ENCODE assay signal across 8 mouse cellular contexts in the genomic region with DNA sequence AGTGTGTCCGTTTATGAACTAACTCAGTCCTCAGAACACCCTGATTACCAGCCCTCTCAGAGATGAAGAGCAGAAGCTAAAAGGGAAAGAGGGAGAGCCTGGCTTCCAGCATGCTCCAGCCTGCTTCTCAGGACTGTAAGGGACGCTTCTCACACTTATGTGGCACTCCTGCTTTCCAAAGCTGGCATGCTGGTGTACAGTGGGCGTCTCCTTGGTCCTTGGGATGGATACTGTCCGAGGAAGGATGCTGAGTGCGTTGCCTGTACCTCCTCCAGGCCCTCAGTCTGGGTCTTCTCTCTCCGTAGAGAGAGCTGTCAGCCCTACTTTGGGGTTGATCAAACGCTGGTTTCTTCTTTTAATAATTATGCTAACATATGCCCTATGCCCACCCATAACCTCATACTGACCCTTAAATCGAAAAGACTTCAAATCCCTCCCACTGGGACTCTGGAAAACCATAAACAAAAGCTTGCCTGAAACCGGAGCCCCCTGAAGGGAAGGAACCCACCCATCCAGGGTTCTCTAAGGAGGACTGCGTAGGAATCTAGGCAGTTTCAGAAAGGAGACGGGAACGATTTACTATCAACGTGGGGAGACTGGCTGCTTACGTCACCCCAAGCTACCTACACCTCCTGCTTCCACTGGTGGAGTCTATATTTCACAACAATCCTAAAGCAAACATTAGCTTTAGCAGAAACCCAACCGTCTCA. TPM values are rescaled to one million over a fixed set of nuclear protein-coding genes. Genes with fewer than 3 reads are reported as not detected.
A peak's percentile ranks its signal among the peaks of the same experiment; 100 is the strongest.
DNase-seq lines count a peak whose midpoint lies in the region; ATAC-seq and TF ChIP-seq lines count a peak whose summit lies in the region.

No protein-coding gene starts in this region.

- peaks cover 3% of the 10 kb centered on the region; the same call in 1 of the 2 replicates for H3K4me1 ChIP-seq in kidney, postnatal 0 days (replicated peaks; ENCODE audit: insufficient read depth, low read length)
- peaks cover 23% of the 10 kb centered on the region for H3K4me1 ChIP-seq in forebrain, embryonic 13.5 days
- H3K4me1 ChIP-seq in hindbrain, postnatal 0 days (ENCODE audit: insufficient read depth, low read length) = peaks cover 7% of the 10 kb centered on the region; the same call in 1 of the 2 replicates

- no peaks in the 10 kb centered on the region for H3K36me3 ChIP-seq in kidney, postnatal 0 days (ENCODE audit: insufficient read depth, low read length)
- peaks cover 17% of the 10 kb centered on the region; the same call in 1 of the 2 replicates for H3K36me3 ChIP-seq in forebrain, embryonic 13.5 days (ENCODE audit: poor library complexity, severe bottlenecking)
- no peaks in the 10 kb centered on the region for H3K36me3 ChIP-seq in hindbrain, postnatal 0 days (ENCODE audit: insufficient read depth, low read length)
- peaks cover 7% of the 10 kb centered on the region for H3K36me3 ChIP-seq in myocyte (ENCODE audit: control insufficient read depth, insufficient read depth)

- 38% methylated on average over 15 of the region's 15 CpGs for WGBS in kidney, postnatal 0 days
- 68% methylated on average over 15 of the region's 15 CpGs for WGBS in forebrain, embryonic 13.5 days
- 54% methylated on average over 15 of the region's 15 CpGs for WGBS in hindbrain, postnatal 0 days

- TF ChIP-seq POLR2A in myocyte (IDR thresholded peaks at IDR 0.05; ENCODE audit: insufficient read length, low read depth) = no peak

- no peaks in the 10 kb centered on the region; the same call in 1 of the 2 replicates for H3K27me3 ChIP-seq in kidney, postnatal 0 days (ENCODE audit: insufficient read depth, low read length)
- 0 out of 2 replicates have a peak, but pooled peaks cover 3% of the 10 kb centered on the region for H3K27me3 ChIP-seq in forebrain, embryonic 13.5 days
- no peaks in the 10 kb centered on the region for H3K27me3 ChIP-seq in hindbrain, postnatal 0 days (ENCODE audit: insufficient read depth, low read length)
- H3K27me3 ChIP-seq in myocyte (ENCODE audit: control insufficient read depth, insufficient read depth, insufficient read length) = no peaks in the 10 kb centered on the region

- DNase-seq in kidney, postnatal 0 days (ENCODE audit: low spot score) = peak; percentile 22
- DNase-seq in kidney, adult 11 months = no peak
- no peak for DNase-seq in hindbrain, postnatal 0 days (ENCODE audit: low spot score)
- no peak for DNase-seq in spleen, postnatal 14 days (ENCODE audit: low spot score in 2 of 2)
- no peak for DNase-seq in thymus, adult 18-20 months

- no peak for ATAC-seq in kidney, postnatal 0 days (replicated peaks; ENCODE audit: low FRiP score, low read depth)
- no peak for ATAC-seq in forebrain, embryonic 13.5 days
- ATAC-seq in hindbrain, postnatal 0 days = no peak
- no peak for ATAC-seq in megakaryocyte-erythroid progenitor cell, adult 5-6 weeks (replicated peaks; ENCODE audit: low FRiP score, low TSS enrichment, poor library complexity, severe bottlenecking)

- no peak overlapping the region for H3K4me3 ChIP-seq in kidney, postnatal 0 days (replicated peaks; ENCODE audit: low read depth, low read length)
- peak overlapping the region; percentile 7; the same call in 1 of the 2 replicates for H3K4me3 ChIP-seq in forebrain, embryonic 13.5 days
- no peak overlapping the region for H3K4me3 ChIP-seq in hindbrain, postnatal 0 days (ENCODE audit: low read length)
- H3K4me3 ChIP-seq in myocyte = peak overlapping the region; percentile 55

- peak overlapping the region; percentile 2 for H3K4me2 ChIP-seq in kidney, postnatal 0 days (ENCODE audit: low read length)
- H3K4me2 ChIP-seq in forebrain, embryonic 13.5 days = peak overlapping the region; percentile 77
- peak overlapping the region; percentile 89; the same call in 1 of the 2 replicates for H3K4me2 ChIP-seq in hindbrain, postnatal 0 days (ENCODE audit: low read depth, low read length)
- peak overlapping the region; percentile 87 for H3K4me2 ChIP-seq in myocyte (ENCODE audit: low read depth)

- no peak overlapping the region for H3ac ChIP-seq in myocyte (ENCODE audit: control insufficient read depth, insufficient read length)

- H3K9me3 ChIP-seq in kidney, postnatal 0 days (replicated peaks; ENCODE audit: low read length) = no peaks in the 10 kb centered on the region
- H3K9me3 ChIP-seq in forebrain, embryonic 13.5 days (replicated peaks) = 0 out of 2 replicates have a peak, but pooled peaks cover 6% of the 10 kb centered on the region
- H3K9me3 ChIP-seq in hindbrain, postnatal 0 days (ENCODE audit: low read length) = no peaks in the 10 kb centered on the region

- no peak overlapping the region for H3K27ac ChIP-seq in kidney, postnatal 0 days
- H3K27ac ChIP-seq in forebrain, embryonic 13.5 days = no peak overlapping the region
- H3K27ac ChIP-seq in hindbrain, postnatal 0 days = no peak overlapping the region

- H3K9ac ChIP-seq in kidney, postnatal 0 days (ENCODE audit: low read depth, low read length) = no peak overlapping the region
- H3K9ac ChIP-seq in forebrain, embryonic 13.5 days = no peak overlapping the region
- no peak overlapping the region for H3K9ac ChIP-seq in hindbrain, postnatal 0 days (replicated peaks; ENCODE audit: low read length)

- H3K79me2 ChIP-seq in myocyte (ENCODE audit: control insufficient read depth, insufficient read depth) = peaks cover 27% of the 10 kb centered on the region

- TF ChIP-seq CTCF in kidney, postnatal 0 days (IDR thresholded peaks at IDR 0.05; ENCODE audit: low read depth) = no peak
- TF ChIP-seq CTCF in hindbrain, postnatal 0 days (IDR thresholded peaks at IDR 0.05; ENCODE audit: low read depth) = no peak

TF ChIP-seq in myocyte, 11 proteins besides CTCF, POLR2A, EP300 and RAD21:
- TF ChIP-seq MYOG (IDR thresholded peaks at IDR 0.05; ENCODE audit: control insufficient read depth in 1 of 3, insufficient read depth in 1 of 3, insufficient read length in 2 of 3, low read depth in 2 of 3) = no peak
- no peak for TF ChIP-seq SRF (IDR thresholded peaks at IDR 0.05; ENCODE audit: control insufficient read depth, insufficient read length, low read depth)
- no peak for TF ChIP-seq CEBPB (IDR thresholded peaks at IDR 0.05; ENCODE audit: insufficient read depth, poor library complexity, severe bottlenecking)
- no peak for TF ChIP-seq MYOD1 (IDR thresholded peaks at IDR 0.05; ENCODE audit: control insufficient read depth in 1 of 3, insufficient read length in 2 of 3, low read depth in 2 of 3)
- TF ChIP-seq POLR2AphosphoS2 (IDR thresholded peaks at IDR 0.05; ENCODE audit: insufficient read length, low read depth) = no peak
- no peak for TF ChIP-seq TCF3 (IDR thresholded peaks at IDR 0.05; ENCODE audit: insufficient read length, low read depth)
- TF ChIP-seq E2F4 (IDR thresholded peaks at IDR 0.05; ENCODE audit: insufficient read depth) = no peak
- no peak for TF ChIP-seq TCF12 (IDR thresholded peaks at IDR 0.05; ENCODE audit: insufficient read depth, poor library complexity, severe bottlenecking)
- no peak for TF ChIP-seq REST (IDR thresholded peaks at IDR 0.05; ENCODE audit: insufficient read depth, insufficient read length)
- TF ChIP-seq MAX (IDR thresholded peaks at IDR 0.05; ENCODE audit: low read depth) = no peak
- no peak for TF ChIP-seq USF1 (IDR thresholded peaks at IDR 0.05; ENCODE audit: low read depth)

RNA-seq across cellular contexts. Expression of gene Olfml2b, which starts 1.7 kb away (rescaled TPM):
- 11.6 and 11.7 TPM in 2 replicates for polyA plus RNA-seq in kidney, postnatal 0 days (2015; fragmentation: Nextera tagmentation; extraction: Ambion mirVana)
- 6.7 and 7.3 TPM in 2 replicates for polyA plus RNA-seq in forebrain, embryonic 13.5 days (2015; fragmentation: Nextera tagmentation; extraction: Ambion mirVana)
- 7.1 and 7.3 TPM in 2 replicates for total RNA-seq in hindbrain, postnatal 0 days (2014; rRNA removed)
- polyA plus RNA-seq in hindbrain, postnatal 0 days (2015; fragmentation: Nextera tagmentation; extraction: Ambion mirVana) = 2.7 and 3.9 TPM in 2 replicates
- 69.0 TPM for polyA plus RNA-seq in myocyte (2012; fragmentation: generic; extraction: Trizol)
- total RNA-seq in megakaryocyte-erythroid progenitor cell, adult 5-6 weeks (2014; fragmentation: Nextera tagmentation) = not detected in 2 replicates
- 0.33 TPM in 1 of 2 replicates, not detected in the other for total RNA-seq in megakaryocyte-erythroid progenitor cell, adult 5-6 weeks (2017)

RNA-seq across cellular contexts. Expression of gene Nos1ap, which starts 56.4 kb away (rescaled TPM):
- 16.3 and 19.5 TPM in 2 replicates for polyA plus RNA-seq in kidney, postnatal 0 days (2015; fragmentation: Nextera tagmentation; extraction: Ambion mirVana)
- polyA plus RNA-seq in forebrain, embryonic 13.5 days (2015; fragmentation: Nextera tagmentation; extraction: Ambion mirVana) = 21.0 and 22.3 TPM in 2 replicates
- 10.1 and 29.9 TPM in 2 replicates for total RNA-seq in hindbrain, postnatal 0 days (2014; rRNA removed)
- 12.4 and 14.9 TPM in 2 replicates for polyA plus RNA-seq in hindbrain, postnatal 0 days (2015; fragmentation: Nextera tagmentation; extraction: Ambion mirVana)
- 0.14 TPM for polyA plus RNA-seq in myocyte (2012; fragmentation: generic; extraction: Trizol)
- 1.5 TPM in 2 replicates for total RNA-seq in megakaryocyte-erythroid progenitor cell, adult 5-6 weeks (2014; fragmentation: Nextera tagmentation)
- total RNA-seq in megakaryocyte-erythroid progenitor cell, adult 5-6 weeks (2017) = 2.5 TPM in 1 of 2 replicates, not detected in the other

Comparison
In these comparisons a context has a peak if more than half of its experiments do, and no peak if none do; other contexts are left out.
1. H3K4me2 ChIP-seq: peak in every context shown above with its lines; median percentile 89 in hindbrain, postnatal 0 days; 87 in myocyte; 77 in forebrain, embryonic 13.5 days; 2 in kidney, postnatal 0 days.
2. H3K4me3 ChIP-seq: peak in forebrain, embryonic 13.5 days (single experiment) and myocyte (single experiment); none in kidney, postnatal 0 days (single experiment) and hindbrain, postnatal 0 days (single experiment).
3. RNA of gene Nos1ap, which starts 56.4 kb away (polyA plus RNA-seq): 21.0 to 22.3 TPM in forebrain, embryonic 13.5 days, 16.3 to 19.5 TPM in kidney, postnatal 0 days and 12.4 to 14.9 TPM in hindbrain, postnatal 0 days; 0.14 TPM in myocyte (single experiment); every median in the first group is over 10 times any median in the second.